Mouse (Mus musculus) spleen, postnatal 14 days (tissue): ENCODE results near the gene Sirt6.

Experiments
- DNase-seq, 2 experiments: peaks; one replicate each; pipeline ENCODE4 v3.0.0; 2021 to 2022; ENCODE audit warnings: low spot score in 2 of 2

Gene Sirt6

DNA sequence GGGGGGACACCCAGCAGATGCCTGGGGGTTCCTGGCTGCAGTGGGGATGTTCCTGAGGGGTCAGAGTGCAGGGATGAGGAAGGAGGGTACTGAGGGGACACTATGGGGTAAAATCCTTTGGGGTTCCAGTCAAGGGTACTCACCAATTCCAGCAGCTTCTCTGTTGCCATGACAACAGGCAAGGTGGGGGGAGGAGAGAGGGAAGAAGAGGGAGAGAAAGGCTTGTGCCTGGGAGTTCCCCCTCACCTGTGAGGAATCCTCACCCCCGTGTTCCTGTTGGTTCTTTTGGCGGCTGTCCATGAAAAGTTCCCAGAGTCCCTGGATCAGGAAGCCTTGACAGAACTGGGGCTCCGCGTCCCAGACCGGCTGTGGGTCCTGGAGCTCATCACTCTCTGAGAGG lies 32.0 kb downstream of the Sirt6 start:
- DNase-seq: no peak

DNA sequence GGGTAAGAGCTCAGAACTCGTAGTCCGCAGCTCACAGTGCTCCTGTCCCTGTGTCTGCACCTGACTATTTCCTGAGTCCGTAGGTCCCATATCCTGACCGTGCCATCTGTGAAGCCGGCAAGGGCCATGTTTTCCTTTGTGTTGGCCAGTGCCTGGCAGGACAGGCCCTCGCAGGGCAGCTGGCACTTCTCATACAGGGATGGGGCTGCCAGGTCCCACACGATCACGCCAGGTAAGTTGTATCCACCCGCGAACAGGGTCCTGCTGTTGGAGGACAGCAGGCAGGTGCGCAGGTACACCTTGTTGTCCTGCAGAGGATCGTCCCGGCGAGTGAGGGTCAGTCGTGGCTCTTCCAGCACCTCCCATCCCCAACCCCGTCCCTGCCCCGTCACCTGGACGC lies 33.7 kb downstream of the Sirt6 start:
- DNase-seq: no peak

DNA sequence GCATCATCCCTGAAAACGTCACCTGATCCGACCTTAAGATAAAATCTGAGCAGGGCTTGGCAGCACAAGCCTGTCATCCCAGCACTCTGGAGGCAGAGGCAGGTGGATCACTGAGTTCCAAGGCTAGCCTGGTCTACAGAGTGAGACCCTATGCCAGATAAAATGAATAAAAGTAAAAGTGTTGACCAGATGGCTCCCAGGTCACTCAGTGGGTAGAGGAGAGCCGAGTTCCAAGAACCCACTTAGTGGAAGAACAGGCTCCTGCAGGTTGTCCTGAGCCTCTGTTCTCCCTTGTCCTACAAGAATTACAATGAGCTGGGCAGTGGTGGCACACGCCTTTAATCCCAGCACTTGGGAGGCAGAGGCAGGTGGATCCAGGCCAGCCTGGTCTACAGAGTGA lies 34.4 kb downstream of the Sirt6 start:
- DNase-seq: no peak

DNA sequence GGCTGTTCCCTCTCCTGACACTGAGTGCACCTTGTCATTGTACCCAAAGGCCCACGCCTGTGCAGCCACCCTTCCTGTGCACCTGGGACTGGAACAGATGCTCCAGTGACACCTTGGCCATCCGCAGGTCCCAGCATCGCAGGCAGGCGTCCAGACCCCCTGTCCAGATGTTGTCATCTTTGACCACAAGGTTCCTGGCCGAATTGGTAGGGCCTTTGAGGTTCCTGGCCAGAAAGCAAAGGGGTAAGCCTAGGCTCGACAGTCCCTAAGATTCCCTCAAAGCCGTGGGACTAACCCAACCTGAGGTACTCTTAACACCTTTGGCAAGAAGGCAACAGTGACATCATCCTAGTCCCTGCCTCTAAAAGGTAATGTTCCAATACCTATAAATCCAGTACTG lies 35.0 kb downstream of the Sirt6 start:
- no peak for DNase-seq

DNA sequence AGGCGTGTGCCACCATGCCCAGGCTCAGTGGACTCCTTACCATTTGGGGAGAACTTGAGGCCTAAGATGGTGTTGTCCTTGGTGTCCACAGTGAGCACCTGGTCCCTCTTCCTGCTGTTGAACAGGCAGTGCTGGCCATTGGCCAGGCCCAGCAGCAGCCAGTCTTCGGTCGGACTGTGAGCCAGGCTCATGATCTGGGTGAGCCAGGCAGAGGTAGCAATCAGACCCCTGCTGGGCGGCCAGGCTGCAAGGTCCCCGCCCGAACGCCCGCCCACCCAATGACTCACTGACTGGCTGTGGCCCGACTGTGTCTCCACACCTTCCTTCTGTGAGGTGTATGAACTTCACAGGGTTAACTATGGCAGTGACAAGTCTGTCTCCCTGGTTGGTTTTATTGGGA lies 35.8 kb downstream of the Sirt6 start:
- no peak for DNase-seq

DNA sequence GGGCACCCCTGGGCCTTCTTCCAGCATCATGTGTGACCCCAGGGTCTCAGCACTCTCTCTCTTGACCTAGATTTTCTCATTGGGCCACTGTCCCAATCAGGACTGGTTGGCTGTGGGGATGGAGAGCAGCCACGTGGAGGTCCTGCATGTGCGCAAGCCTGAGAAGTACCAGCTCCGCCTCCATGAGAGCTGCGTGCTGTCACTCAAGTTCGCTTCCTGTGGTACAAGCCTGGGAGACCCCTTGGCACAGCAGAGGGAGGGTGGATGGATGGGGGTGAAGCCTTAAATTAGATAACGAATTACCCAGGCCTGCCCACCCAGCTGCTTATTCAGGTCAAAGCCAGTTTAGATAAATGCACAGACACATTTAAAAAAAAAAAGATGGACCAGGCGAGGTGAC lies 38.9 kb downstream of the Sirt6 start:
- DNase-seq: no peak

DNA sequence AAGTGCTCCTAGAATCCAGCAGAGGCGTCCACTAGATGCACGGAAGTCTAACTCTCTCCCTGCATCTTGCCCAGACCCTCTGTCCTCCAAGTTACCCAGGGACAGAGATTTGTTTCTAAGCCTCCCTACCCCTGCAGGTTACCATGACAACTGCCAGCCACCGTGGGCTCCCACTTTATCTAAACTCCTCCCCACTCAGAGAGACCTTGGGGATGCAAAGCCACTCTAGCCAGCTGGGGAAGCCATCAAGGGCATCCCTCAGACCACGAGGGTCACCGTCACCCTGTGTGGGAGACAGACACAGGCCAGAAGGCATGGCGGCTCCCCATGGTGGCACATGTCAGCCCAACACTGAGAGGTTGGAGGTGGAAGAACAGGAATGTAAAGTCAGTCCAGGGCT lies 44.2 kb downstream of the Sirt6 start:
- DNase-seq: no peak

DNA sequence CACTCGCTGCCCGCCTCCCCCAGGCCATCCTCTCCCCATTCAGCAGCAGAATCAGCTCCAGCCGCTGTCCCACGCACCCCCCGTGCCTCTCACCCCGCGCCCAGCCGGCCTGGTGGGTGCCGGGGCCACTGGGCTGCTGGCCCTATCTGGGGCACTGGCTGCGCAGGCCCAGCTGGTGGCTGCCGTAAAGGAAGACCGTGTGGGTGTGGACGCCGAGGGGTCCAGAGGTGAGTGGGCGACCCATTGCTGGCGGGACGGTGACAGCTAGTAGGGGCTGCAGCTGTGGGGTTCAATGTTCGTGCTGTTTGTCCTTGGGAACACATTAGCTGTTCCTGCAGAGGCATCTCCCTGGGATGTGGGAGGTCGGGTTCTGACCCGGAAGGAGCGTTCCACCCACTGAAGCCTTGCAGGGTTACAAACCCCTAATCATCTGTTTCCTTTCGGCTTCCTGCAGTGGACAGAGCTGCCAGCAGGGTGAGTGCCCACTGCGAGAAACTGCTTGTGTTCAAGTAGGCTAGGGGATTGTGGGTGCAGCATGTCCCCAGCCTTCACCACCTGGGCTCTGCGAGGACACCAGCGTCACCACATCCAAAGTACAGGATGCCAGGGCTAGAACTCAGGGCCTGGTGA lies 47.0 kb downstream of the Sirt6 start:
- no peak for DNase-seq

DNA sequence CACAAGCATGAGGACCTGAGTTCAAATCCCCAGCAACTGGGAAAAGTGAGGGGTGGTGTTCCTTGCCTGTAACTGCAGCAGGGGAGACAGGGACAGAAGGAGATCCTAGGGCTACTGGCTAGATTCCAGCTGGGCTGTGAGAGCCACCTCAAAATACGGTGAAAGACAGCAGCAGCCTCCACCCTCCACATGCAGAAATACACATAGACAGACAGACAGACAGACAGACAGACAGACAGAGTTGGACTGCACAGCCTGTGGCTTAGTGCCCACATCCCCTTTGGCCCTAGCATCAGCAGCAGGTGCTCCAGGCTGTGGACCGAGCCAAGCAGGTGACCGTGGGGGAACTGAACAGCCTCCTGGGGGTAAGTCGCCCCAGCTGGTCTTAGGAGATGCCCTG lies 47.6 kb downstream of the Sirt6 start:
- DNase-seq: no peak

DNA sequence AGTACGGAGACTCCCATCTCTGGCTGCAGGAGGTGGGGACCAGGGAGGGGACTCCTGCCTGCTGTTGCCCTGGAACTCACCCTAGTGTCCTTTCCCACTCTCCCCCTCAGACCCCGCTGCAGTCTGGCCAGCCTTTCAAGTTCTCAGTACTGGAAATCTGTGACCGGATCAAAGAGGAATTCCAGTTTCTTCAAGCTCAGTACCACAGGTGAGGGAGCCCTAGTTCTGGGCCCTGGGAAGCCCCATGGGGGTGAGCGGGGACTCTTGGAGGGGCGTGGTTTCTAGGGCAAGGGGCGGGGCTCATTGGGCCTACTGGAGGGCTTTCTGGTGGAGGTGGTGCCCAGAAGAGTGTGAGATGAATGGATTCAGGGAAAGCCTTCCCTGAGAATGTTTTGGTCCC lies 51.9 kb downstream of the Sirt6 start:
- no peak for DNase-seq

DNA sequence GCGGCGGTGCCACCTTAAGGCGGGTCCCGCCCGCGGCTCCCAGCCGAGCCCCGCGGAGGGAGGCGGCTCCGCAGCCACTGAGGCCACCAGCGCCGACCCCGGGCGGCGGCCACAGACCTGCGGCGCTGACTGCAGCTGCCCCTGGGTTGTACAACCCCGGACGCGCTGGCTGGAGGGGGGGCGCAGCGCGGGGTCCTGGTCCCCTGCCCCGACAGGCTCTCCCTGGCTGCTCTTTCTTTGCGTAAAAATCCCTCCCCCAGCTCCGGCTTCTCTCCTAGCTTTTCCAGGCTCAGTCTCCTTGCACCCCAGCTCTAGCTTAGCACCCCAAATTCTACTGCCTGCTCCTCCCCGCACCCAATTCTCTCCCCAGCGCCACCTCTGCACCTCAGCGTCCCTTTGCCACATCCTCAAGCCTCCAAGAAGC lies 52.4 kb downstream of the Sirt6 start:
- DNase-seq: no peak

DNA sequence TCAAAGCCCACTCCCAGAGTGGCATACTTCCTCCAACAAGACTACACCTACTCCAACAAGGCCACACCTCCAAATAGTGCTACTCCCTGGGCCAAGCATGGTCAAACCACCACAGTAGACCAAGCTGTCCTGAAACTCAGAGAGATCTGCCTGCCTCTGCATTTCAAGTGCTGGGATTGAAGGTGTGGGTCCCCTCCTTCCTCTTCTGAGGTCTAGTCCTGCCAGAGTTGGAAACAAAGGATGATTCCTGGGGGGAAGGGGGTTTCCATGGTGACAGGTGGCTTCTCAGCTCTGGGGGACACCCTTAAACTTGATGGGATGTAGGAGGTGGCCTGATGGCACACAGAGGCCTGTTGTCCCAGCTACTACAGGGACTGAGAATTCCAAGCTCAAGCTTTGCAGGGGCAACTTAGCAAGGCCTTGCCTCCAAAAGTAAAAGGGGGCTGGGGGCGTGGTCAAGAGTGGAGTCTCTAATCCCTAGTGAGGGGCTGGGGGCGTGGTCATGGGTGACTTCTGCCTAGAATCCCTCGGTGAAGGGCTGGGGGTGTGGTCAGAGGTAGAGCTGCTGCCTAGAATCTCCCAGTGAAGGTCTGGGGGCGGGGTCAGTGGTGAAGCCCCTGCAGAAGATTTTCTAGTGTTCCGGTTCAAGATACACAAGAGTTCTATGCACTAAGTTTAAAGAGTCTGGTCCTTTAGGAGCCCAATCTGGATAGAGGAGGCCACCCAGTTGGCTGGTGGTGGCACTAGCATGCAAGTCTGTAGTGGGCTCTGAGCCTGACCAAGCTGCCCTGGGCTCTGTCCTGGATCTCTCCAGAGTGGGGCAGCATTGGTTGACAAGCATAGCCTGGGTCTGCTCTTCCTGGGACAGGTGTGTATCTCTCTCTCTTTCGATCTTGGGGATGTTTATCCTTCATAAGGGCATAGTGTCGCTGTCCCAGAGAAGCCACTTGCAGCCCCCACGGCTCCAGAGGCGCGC lies 53.2 kb downstream of the Sirt6 start, which contains the start of gene Tle2:
Gene Tle2 (plus strand): TSS at position 481 of the 976 bp plus-strand sequence.
- no peak for DNase-seq

DNA sequence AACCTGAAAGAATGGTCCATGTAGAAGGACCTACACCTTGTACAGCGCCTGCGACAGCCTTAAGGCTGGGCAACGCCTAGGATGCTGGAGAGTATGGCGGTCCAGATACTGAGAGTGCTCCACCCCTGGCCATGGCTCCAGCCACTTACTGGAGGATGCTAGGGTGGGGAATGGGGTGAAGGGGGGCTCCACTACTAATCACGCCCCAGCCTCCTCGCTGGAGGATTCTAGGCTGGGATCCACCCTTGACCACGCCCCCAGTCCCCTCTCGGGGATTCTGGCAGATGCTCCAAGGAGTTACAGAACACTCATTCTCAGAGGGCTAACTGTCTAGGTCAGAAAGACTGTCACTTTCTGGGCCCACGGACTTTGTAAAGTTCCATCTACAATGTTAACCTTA lies 54.6 kb downstream of the Sirt6 start:
- DNase-seq: no peak

DNA sequence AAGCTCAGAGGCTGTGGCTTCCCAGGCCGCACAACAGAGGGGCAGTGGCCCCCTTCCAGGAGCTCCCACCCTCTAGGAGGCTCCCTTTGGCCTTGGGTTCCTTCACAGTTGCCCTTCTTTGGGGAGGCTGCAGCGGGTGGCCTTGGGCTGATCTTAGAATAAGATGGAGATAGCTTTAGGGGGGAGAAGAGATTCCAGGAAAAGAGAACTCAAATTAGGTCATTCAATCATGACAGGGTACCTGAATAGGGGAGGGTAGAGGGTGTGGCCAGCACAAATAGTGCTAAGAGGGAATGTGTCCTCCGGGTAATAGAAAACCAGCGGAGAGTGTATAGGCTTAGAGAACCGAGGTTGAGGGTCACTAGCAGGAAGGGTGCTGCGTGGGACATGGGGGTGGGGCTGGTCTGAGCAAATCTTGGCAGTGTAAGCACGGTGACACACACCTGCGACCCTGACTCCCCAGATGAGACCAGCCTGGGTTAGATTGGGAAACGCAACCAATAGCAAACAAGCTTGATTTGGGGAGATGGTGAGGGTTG lies 55.4 kb downstream of the Sirt6 start:
- DNase-seq: no peak
